13 mouse cellular contexts compared by ENCODE assay signal in genomic region chr17:15269056-15269612, GRCm38 (mm10).
A peak's percentile ranks its signal among the peaks of the same experiment; 100 is the strongest.
DNase-seq lines count a peak whose midpoint lies in the region; ATAC-seq lines count a peak whose summit lies in the region.
"Had no signal": no experiment of that assay in that cellular context is flagged by ENCODE, and none has a peak within 500 bp of the region (broad histone marks: within the 10 kb centered on the region; RNA-seq: fewer than 3 reads in every experiment).

No protein-coding gene starts in this region.

- H3K27ac ChIP-seq in kidney, embryonic 16.5 days (ENCODE audit: low read length), result no peak overlapping the region
- H3K27ac ChIP-seq in limb, embryonic 10.5 days, result no peak overlapping the region
- H3K27ac ChIP-seq: hindbrain, embryonic 10.5 days; macrophage; neural tube, embryonic 12.5 days; stomach, embryonic 15.5 days had no signal

- no peak for ATAC-seq in kidney, embryonic 16.5 days (ENCODE audit: low FRiP score, low TSS enrichment)

- H3K4me1 ChIP-seq in kidney, embryonic 16.5 days (ENCODE audit: insufficient read depth, low read length), result no peaks in the 10 kb centered on the region
- peaks cover 13% of the 10 kb centered on the region; the same call in 1 of the 2 replicates for H3K4me1 ChIP-seq in limb, embryonic 10.5 days
- H3K4me1 ChIP-seq: neural tube, embryonic 12.5 days had no signal

- DNase-seq in kidney, adult 11 months, result peak; percentile 15
- DNase-seq in A20 (ENCODE audit: low read depth, low spot score) (peak; percentile 3), NIH3T3 (ENCODE audit: low read depth) (peak; percentile 8)
- DNase-seq in kidney, postnatal 25 days, result peak; percentile 56 to 64
- no peak for DNase-seq in cerebellum, adult 8-10 months
- no peak for DNase-seq in limb, embryonic 10.5 days (ENCODE audit: low spot score)
- DNase-seq: cerebellum, adult 18-20 months; thymus, postnatal 36 days had no signal

- no peaks in the 10 kb centered on the region for H3K36me3 ChIP-seq in kidney, embryonic 16.5 days (ENCODE audit: insufficient read depth, low read length)
- no peaks in the 10 kb centered on the region for H3K36me3 ChIP-seq in limb, embryonic 10.5 days
- H3K36me3 ChIP-seq: hindbrain, embryonic 10.5 days; neural tube, embryonic 12.5 days; stomach, embryonic 15.5 days had no signal

- no peak overlapping the region for H3K9ac ChIP-seq in kidney, embryonic 16.5 days (replicated peaks; ENCODE audit: low read length)
- H3K9ac ChIP-seq: neural tube, embryonic 12.5 days; stomach, embryonic 15.5 days had no signal

- H3K9me3 ChIP-seq in kidney, embryonic 16.5 days (ENCODE audit: low read length), result no peaks in the 10 kb centered on the region
- H3K9me3 ChIP-seq in limb, embryonic 10.5 days (replicated peaks), result no peaks in the 10 kb centered on the region
- H3K9me3 ChIP-seq: hindbrain, embryonic 10.5 days; neural tube, embryonic 12.5 days; stomach, embryonic 15.5 days had no signal

- no peak overlapping the region for H3K4me2 ChIP-seq in kidney, embryonic 16.5 days (replicated peaks; ENCODE audit: low read depth, low read length)
- H3K4me2 ChIP-seq: neural tube, embryonic 12.5 days; stomach, embryonic 15.5 days had no signal

- no peaks in the 10 kb centered on the region for H3K27me3 ChIP-seq in kidney, embryonic 16.5 days (ENCODE audit: insufficient read depth, low read length)
- H3K27me3 ChIP-seq in limb, embryonic 10.5 days (ENCODE audit: low read depth, poor library complexity, severe bottlenecking), result no peaks in the 10 kb centered on the region
- H3K27me3 ChIP-seq: neural tube, embryonic 12.5 days; stomach, embryonic 15.5 days had no signal

- no peak overlapping the region for H3K4me3 ChIP-seq in kidney, embryonic 16.5 days (ENCODE audit: low read length)
- H3K4me3 ChIP-seq in limb, embryonic 10.5 days, result no peak overlapping the region
- H3K4me3 ChIP-seq: hindbrain, embryonic 10.5 days; neural tube, embryonic 12.5 days; stomach, embryonic 15.5 days had no signal

- WGBS in kidney, embryonic 16.5 days, result 81% methylated on average over 8 of the region's 8 CpGs
- 89% methylated on average over 8 of the region's 8 CpGs for WGBS in limb, embryonic 10.5 days

Comparison
In these comparisons a context has a peak if more than half of its experiments do, and no peak if none do; other contexts are left out.
1. DNase-seq: peak in kidney, adult 11 months (single experiment), A20 (single experiment), NIH3T3 (single experiment) and kidney, postnatal 25 days (2 of 2); none in cerebellum, adult 8-10 months (single experiment) and limb, embryonic 10.5 days (single experiment).